Mouse (Mus musculus): ENCODE measurements around the gene Scaper. TPM values are rescaled to one million over a fixed set of nuclear protein-coding genes. Genes with fewer than 3 reads are reported as not detected.

The Scaper gene
- polyA plus RNA-seq, 1 experiment from 2014 or later = 12.2 TPM

DNA sequence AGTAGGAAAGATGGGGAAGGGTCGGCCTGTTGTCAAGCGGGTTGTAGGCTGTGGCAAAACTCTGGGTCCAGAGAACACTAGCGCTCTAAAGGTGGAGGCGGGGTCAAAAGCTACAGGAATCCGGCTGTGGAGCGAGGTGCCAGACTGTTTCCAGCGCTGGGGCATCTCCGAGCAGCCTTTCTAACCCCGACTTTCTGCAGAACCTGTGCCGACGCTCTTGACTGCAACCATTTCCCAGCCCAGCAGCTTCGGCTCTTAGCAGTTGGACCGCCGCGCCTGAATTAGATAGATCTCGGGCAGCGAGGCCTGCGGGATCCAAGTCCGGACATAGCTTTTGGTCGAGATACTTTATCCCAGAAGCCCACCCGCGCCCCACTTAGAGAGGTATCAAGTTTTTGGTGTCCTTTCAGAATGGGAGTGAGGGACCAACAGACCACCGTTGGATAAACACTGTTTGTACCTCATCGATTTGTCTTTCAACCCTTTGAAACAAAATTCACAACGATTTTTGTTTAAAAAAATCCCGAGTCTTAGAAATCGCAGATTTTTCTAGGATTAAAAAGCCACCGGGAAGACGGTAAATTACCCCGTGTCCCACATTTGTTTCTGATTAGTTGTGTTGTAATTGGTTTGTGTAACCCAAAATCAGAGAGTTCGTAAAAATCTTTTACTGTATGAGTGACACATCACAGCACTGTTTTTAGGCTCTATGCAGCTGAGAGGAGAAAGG lies 398.1 kb downstream of the Scaper start:
- H3K27me3 ChIP-seq = peaks cover 82% of the 10 kb centered on the region
- WGBS = 1% methylated on average over 31 of the region's 31 CpGs
- ATAC-seq (ENCODE audit: insufficient number of reproducible peaks, insufficient read depth, low FRiP score, low TSS enrichment, low read depth) = no peak
- H3K4me1 ChIP-seq (replicated peaks) = peaks cover 44% of the 10 kb centered on the region
- H3K4me2 ChIP-seq = peak overlapping the region; percentile 71
- no peaks in the 10 kb centered on the region for H3K9me3 ChIP-seq
- no peaks in the 10 kb centered on the region for H3K36me3 ChIP-seq
- H3K27ac ChIP-seq = no peak overlapping the region
- peak overlapping the region; percentile 40; the same call in 1 of the 2 replicates for H3K9ac ChIP-seq (replicated peaks)
- H3K4me3 ChIP-seq (replicated peaks) = peak overlapping the region; percentile 45

DNA sequence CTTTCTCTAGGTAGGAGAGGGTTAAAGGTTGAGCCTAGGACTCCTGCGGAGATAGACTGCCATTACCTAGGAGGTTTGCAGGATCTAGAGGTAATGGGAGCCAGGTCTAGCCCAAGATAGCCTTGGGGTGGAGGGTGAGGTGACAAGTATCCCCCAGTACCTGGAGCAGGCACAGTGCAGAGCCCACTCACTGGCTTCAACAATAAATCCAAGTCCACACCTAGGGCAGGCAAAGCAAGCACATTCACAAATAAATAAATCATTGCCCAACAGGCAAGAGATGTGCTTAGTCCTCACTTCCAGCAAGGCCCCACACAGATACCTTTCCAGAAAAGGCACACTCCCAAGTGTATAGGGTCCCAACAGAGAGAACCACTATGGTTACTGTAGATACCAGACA lies 398.9 kb downstream of the Scaper start:
- Histone ChIP-seq H3K4me2 (0 out of 2 replicates have a peak overlapping the region, but pooled peaks have one; percentile 71), H3K9ac (replicated peaks) (no peak overlapping the region), H3K36me3 (no peaks in the 10 kb centered on the region), H3K4me3 (replicated peaks) (no peak overlapping the region), H3K9me3 (no peaks in the 10 kb centered on the region), H3K27me3 (peaks cover 77% of the 10 kb centered on the region), H3K27ac (no peak overlapping the region), H3K4me1 (replicated peaks) (peaks cover 36% of the 10 kb centered on the region)
- 5% methylated on average over 1 of the region's 1 CpGs for WGBS
- no peak for ATAC-seq (ENCODE audit: insufficient number of reproducible peaks, insufficient read depth, low FRiP score, low TSS enrichment, low read depth)

DNA sequence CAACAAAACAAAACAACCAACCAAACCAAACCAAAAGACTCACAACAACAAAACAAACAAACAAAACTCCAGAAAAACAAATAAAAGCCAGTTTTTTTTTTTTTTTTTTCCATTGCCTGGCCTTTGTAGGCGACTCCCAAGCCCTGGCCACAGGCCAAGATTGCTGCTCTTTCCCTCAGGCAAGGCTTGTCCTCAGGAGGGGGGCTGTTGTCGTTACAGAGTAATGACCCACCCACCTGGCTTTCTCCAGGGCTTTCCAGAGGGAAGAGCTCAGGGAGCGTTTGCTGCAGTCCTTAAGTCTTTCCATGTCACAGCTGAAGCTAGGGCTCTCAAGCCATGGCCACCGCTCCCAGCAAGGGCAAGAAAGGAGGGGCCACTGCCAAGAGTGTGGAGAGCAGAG lies 399.5 kb downstream of the Scaper start, which contains the start of gene Isl2:
Gene Isl2 (plus strand): TSS at position 296 of the 400 bp plus-strand sequence.
- Histone ChIP-seq H3K27ac (no peak within 1 kb of the TSS), H3K4me1 (replicated peaks) (peaks cover 29% of the 10 kb centered on the region), H3K4me2 (peak within 1 kb of the TSS; percentile 71), H3K27me3 (peaks cover 71% of the 10 kb centered on the region), H3K9me3 (no peaks in the 10 kb centered on the region), H3K36me3 (no peaks in the 10 kb centered on the region), H3K9ac (replicated peaks) (no peak within 1 kb of the TSS), H3K4me3 (replicated peaks) (peak within 1 kb of the TSS; percentile 45)
- no peak for ATAC-seq (ENCODE audit: insufficient number of reproducible peaks, insufficient read depth, low FRiP score, low TSS enrichment, low read depth)
- 4% methylated on average over 4 of the region's 4 CpGs for WGBS

DNA sequence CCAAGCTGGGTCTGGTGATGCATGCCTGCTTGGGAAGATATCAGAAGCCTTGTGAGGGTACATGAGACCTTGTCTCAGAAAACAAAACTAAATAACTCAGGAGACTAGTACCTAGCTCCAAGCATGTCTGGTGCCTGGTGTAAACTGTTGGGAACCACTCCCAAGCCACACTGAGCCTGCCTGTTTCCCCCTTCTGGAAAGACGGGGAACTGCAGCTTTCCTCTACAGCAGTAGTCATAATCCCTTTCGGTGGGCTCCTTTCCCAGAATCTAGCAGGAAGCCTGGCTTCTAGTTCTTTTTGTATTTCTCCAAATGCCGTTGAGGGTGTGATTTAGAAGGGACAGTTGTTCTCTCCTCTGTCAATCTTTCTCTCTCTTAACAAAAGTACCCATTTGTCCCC lies 402.0 kb downstream of the Scaper start:
- Histone ChIP-seq H3K27ac (no peak overlapping the region), H3K27me3 (peaks cover 48% of the 10 kb centered on the region), H3K4me3 (replicated peaks) (no peak overlapping the region), H3K4me2 (no peak overlapping the region), H3K9me3 (no peaks in the 10 kb centered on the region), H3K36me3 (no peaks in the 10 kb centered on the region), H3K4me1 (replicated peaks) (peaks cover 15% of the 10 kb centered on the region), H3K9ac (replicated peaks) (no peak overlapping the region)
- ATAC-seq (ENCODE audit: insufficient number of reproducible peaks, insufficient read depth, low FRiP score, low TSS enrichment, low read depth) = no peak
- WGBS = 14% methylated on average over 3 of the region's 3 CpGs

DNA sequence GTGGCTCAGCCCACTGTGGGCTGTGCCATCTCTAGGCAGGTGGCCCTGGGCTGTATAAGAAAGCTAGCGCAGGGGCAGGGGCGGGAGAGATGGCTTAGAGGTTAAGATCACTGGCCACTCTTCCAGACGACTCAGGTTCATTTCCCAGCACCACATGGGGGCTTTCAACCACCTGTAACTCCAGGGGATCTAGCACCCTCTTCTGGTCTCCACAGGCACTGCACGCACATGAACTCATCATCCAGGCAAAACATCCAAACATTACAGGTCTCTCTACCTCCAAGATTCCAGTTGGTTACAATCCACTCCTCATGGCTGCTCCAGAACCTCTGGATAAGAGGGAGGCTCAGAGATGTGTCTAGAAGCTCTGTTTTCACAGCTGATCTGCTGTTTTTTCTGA lies 412.2 kb downstream of the Scaper start:
- Histone ChIP-seq H3K27ac (no peak overlapping the region), H3K9ac (replicated peaks) (no peak overlapping the region), H3K9me3 (no peaks in the 10 kb centered on the region), H3K27me3 (peaks cover 4% of the 10 kb centered on the region; the same call in 1 of the 2 replicates), H3K4me3 (replicated peaks) (no peak overlapping the region), H3K4me2 (no peak overlapping the region), H3K4me1 (replicated peaks) (no peaks in the 10 kb centered on the region), H3K36me3 (no peaks in the 10 kb centered on the region)
- ATAC-seq (ENCODE audit: insufficient number of reproducible peaks, insufficient read depth, low FRiP score, low TSS enrichment, low read depth) = no peak
- WGBS = 36% methylated on average over 4 of the region's 4 CpGs

DNA sequence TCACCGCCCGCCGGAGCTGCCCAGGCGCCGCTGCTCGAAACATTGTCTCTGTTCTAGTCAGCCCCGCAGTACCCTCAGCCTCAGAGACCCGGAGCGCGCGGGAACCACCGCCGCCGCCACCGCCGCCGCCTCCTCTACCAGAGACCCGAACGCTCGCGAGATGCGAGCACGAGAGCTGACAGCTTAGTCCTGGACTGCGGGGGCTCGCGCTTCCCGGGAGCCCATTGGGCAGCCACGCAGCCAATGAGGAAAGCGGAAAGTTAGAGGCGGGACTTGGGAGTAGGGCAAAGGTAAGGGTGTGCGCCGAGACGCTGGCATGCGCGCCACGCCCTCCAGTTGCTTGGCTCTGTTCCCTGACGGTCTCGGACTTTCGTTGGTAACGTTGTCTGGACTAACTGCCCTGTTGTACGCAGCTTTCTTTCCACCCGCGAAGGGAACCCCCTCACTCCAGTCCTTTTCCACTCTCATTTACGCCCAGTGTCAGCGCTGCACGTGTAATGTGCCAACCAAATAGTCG lies 425.8 kb downstream of the Scaper start, which contains the start of gene Etfa:
Gene Etfa (minus strand): TSS at position 217 of the 517 bp plus-strand sequence.
- under 1% methylated on average over 47 of the region's 47 CpGs for WGBS
- Histone ChIP-seq H3K4me3 (replicated peaks) (peak within 1 kb of the TSS; percentile 89), H3K9me3 (no peaks in the 10 kb centered on the region), H3K36me3 (no peaks in the 10 kb centered on the region), H3K27me3 (peaks cover 12% of the 10 kb centered on the region), H3K9ac (replicated peaks) (peak within 1 kb of the TSS; percentile 92), H3K4me2 (peak within 1 kb of the TSS; percentile 72), H3K4me1 (replicated peaks) (peaks cover 6% of the 10 kb centered on the region), H3K27ac (peak within 1 kb of the TSS; percentile 91)
- peak; percentile 98 for ATAC-seq (ENCODE audit: insufficient number of reproducible peaks, insufficient read depth, low FRiP score, low TSS enrichment, low read depth)

DNA sequence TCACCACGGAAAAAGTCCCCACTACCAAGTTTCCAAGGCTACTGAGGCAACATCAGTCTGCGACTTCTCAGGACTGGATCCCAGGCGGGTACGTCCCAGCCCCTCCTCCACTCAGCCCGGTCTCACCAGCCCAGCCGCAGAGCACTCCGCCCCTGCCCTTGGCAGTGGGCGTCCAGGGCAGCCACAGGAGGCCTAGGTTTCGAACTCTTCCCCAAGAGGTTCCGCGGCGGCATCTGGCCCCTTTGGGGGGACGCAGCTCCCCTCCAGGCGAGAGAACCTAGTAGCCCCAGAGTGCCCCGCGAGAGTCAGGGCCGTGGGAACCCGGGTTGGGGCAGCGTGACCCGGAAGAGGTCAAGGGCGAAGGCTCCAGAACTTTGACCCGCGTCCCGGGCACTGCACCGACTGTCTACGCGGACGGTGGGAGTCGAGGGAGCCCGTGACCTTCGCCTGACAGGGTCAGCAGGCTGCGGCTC lies 426.4 kb downstream of the Scaper start:
- under 1% methylated on average over 31 of the region's 32 CpGs for WGBS

DNA sequence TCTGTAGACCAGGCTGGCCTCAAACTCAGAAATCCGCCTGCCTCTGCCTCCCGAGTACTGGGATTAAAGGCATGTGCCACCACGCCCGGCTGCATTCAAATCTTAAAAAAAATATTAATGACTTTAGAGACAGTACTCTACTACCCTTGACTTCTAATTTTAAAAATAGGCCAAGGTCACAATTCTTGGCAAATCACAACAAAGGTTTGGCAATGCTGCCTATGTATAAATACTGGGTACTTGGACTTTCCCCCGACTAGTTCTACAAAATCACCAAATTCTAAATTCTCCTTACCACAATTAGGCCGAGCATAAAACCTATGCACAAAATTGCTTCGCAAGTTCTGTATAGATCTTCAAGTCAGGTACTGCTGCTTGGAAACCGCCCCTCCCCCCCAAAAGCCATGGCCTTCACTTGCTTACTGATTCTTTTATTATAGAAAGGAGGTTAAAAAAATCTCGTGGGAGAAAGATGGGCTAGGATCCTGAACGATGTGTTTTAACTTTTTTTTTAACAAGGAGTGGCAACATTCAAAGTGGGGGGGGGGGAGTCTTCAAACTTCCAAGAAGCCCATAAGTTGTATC lies 427.2 kb downstream of the Scaper start:
- Histone ChIP-seq H3K4me3 (replicated peaks) (peak overlapping the region; percentile 89), H3K9me3 (no peaks in the 10 kb centered on the region), H3K36me3 (no peaks in the 10 kb centered on the region), H3K27me3 (peaks cover 12% of the 10 kb centered on the region), H3K4me2 (peak overlapping the region; percentile 72), H3K9ac (replicated peaks) (no peak overlapping the region), H3K27ac (no peak overlapping the region), H3K4me1 (replicated peaks) (peaks cover 6% of the 10 kb centered on the region)
- WGBS = 80% methylated on average over 10 of the region's 10 CpGs
- no peak for ATAC-seq (ENCODE audit: insufficient number of reproducible peaks, insufficient read depth, low FRiP score, low TSS enrichment, low read depth)

More for the DNA sequence above, 426.4 kb downstream of the Scaper start:
- Histone ChIP-seq H3K4me2 (peak overlapping the region; percentile 72), H3K36me3 (no peaks in the 10 kb centered on the region), H3K27me3 (peaks cover 12% of the 10 kb centered on the region), H3K4me3 (replicated peaks) (peak overlapping the region; percentile 89), H3K9me3 (no peaks in the 10 kb centered on the region), H3K4me1 (replicated peaks) (peaks cover 6% of the 10 kb centered on the region), H3K27ac (peak overlapping the region; percentile 91), H3K9ac (replicated peaks) (peak overlapping the region; percentile 92)
- ATAC-seq (ENCODE audit: insufficient number of reproducible peaks, insufficient read depth, low FRiP score, low TSS enrichment, low read depth) = peak; percentile 76

DNA sequence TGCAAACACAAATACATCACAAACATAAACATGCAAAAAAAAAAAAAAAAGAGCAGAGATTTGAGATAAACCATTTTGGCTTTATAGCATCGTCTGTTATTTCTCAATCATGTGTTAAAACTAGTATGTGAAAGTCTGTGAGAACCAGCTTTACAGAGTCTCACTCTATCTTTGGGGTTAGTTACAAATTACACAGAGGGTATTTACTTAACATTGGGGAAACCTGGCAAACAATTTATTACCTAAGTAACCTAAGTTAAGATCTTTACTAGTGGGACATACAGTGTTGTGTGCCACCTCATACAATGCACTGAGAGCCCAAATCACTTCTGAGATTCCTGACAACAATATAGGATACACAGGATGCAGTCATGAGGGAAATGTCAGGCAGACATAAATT lies 428.2 kb downstream of the Scaper start:
- Histone ChIP-seq H3K27ac (no peak overlapping the region), H3K36me3 (no peaks in the 10 kb centered on the region), H3K27me3 (peaks cover 12% of the 10 kb centered on the region), H3K9me3 (no peaks in the 10 kb centered on the region), H3K4me1 (replicated peaks) (peaks cover 6% of the 10 kb centered on the region), H3K4me2 (no peak overlapping the region), H3K4me3 (replicated peaks) (no peak overlapping the region), H3K9ac (replicated peaks) (no peak overlapping the region)
- WGBS = 89% methylated on average over 1 of the region's 1 CpGs
- no peak for ATAC-seq (ENCODE audit: insufficient number of reproducible peaks, insufficient read depth, low FRiP score, low TSS enrichment, low read depth)

DNA sequence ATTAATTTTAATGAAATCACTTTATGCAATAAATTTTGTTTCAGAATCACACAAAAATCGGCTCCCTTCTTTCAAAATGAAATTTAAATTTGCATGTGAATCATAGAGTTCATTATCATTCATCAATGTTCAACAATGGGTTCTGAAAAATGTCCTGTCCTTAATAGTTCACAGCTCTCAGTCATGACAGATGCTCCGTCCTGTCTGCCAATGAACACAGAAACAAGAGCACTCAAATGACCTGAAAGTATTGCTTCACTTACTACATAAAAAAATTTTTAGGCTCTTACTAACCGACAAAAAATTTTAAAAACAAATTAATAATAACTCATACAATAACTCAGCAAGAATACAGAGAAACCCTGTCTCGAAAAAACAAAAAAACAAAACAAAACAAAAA lies 429.2 kb downstream of the Scaper start:
- Histone ChIP-seq H3K9ac (replicated peaks) (no peak overlapping the region), H3K27ac (no peak overlapping the region), H3K4me1 (replicated peaks) (peaks cover 6% of the 10 kb centered on the region), H3K9me3 (no peaks in the 10 kb centered on the region), H3K4me3 (replicated peaks) (no peak overlapping the region), H3K27me3 (peaks cover 6% of the 10 kb centered on the region), H3K36me3 (no peaks in the 10 kb centered on the region), H3K4me2 (no peak overlapping the region)
- ATAC-seq (ENCODE audit: insufficient number of reproducible peaks, insufficient read depth, low FRiP score, low TSS enrichment, low read depth) = no peak
- WGBS = 85% methylated on average over 4 of the region's 4 CpGs

DNA sequence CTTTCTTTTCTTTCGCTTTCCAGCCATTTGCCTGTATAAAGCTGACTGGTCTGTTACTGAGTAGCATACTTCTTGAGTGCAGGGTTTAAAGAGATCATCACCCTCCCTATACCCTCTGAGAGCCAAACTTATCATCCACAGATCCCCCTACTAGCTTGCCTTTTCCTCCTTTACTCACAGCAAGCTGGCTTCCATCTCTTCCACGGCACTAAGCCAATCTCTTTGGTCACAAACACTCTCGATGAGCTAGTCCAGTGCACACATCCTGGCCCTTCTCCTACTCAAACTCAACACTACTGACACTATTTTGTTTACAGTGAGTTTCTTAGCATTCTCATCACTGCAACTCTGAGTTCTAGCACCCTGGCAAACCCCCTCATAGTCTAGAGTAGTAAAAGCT lies 430.0 kb downstream of the Scaper start:
- WGBS = 86% methylated on average over 3 of the region's 3 CpGs

More for the DNA sequence above, 430.0 kb downstream of the Scaper start:
- H3K27ac ChIP-seq = no peak overlapping the region
- no peaks in the 10 kb centered on the region for H3K36me3 ChIP-seq
- H3K4me2 ChIP-seq = no peak overlapping the region
- H3K27me3 ChIP-seq = no peaks in the 10 kb centered on the region
- peaks cover 6% of the 10 kb centered on the region for H3K4me1 ChIP-seq (replicated peaks)
- H3K9me3 ChIP-seq = no peaks in the 10 kb centered on the region
- H3K9ac ChIP-seq (replicated peaks) = no peak overlapping the region
- no peak for ATAC-seq (ENCODE audit: insufficient number of reproducible peaks, insufficient read depth, low FRiP score, low TSS enrichment, low read depth)
- no peak overlapping the region for H3K4me3 ChIP-seq (replicated peaks)

Measured in limb, embryonic 12.5 days (tissue).